ENCODE assay signal across 1 mouse cellular context in the genomic region with DNA sequence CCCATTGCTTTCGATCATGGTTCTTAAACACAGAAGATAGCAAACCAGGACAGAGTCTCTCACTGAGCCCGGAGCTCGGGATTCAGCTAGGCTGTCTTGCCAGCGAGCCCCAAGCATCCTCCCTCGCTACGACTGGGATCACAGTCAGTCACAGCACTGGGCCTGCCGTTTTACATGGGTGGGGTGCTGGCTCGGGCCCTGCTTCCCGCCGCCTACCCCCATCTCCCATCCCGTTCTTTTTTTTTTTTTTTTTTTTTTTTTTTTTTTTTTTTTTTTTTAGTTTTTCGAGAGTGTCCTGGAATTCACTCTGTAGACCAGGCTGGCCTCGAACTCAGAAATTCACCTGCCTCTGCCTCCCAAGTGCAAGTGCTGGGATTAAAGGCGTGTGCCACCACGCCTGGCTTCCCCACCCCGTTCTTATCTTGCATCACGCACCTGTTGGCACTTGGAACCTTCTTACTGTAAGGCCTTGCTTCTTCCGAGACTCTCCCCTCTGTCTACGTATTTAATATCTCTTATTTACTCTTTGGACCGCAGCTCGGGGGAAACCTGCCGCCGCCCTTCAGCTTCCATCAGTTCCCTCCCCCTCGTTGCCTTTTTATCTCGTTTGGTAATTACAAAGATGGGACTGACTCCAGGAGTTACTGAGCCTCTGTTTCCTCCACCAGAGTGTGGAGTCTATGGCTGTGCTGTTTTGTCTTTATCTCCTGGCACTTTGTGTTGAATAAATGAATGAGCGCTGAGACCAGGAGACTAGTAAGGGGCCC.
TF ChIP-seq lines count a peak whose summit lies in the region.

No protein-coding gene starts in this region.

TF ChIP-seq in MEL, 35 proteins besides CTCF, POLR2A, EP300 and RAD21:
- TF ChIP-seq SMC3 (IDR thresholded peaks at IDR 0.05; ENCODE audit: low read depth, low read length) = no peak
- no peak for TF ChIP-seq TBP (IDR thresholded peaks at IDR 0.05; ENCODE audit: low read depth, low read length)
- no peak for TF ChIP-seq MAFK (IDR thresholded peaks at IDR 0.05; ENCODE audit: borderline replicate concordance, low read depth, low read length)
- no peak for TF ChIP-seq JUND (IDR thresholded peaks at IDR 0.05; ENCODE audit: low read depth, low read length)
- no peak for TF ChIP-seq POLR2AphosphoS2 (IDR thresholded peaks at IDR 0.05; ENCODE audit: low read length)
- no peak for TF ChIP-seq ELF1 (IDR thresholded peaks at IDR 0.05; ENCODE audit: low read depth, low read length)
- no peak for TF ChIP-seq HCFC1 (IDR thresholded peaks at IDR 0.05; ENCODE audit: low read depth, low read length)
- TF ChIP-seq USF2 (IDR thresholded peaks at IDR 0.05; ENCODE audit: borderline replicate concordance in 1 of 2, insufficient read depth in 1 of 2, low read depth in 1 of 2, low read length in 2 of 2) = no peak
- TF ChIP-seq ZNF384 (IDR thresholded peaks at IDR 0.05; ENCODE audit: low read depth, low read length) = no peak
- TF ChIP-seq ZC3H11A (IDR thresholded peaks at IDR 0.05; ENCODE audit: low read depth, low read length) = no peak
- no peak for TF ChIP-seq MAX (IDR thresholded peaks at IDR 0.05; ENCODE audit: low read length)
- TF ChIP-seq MEF2A (IDR thresholded peaks at IDR 0.05; ENCODE audit: extremely low read depth, insufficient replicate concordance, low read depth, low read length, poor library complexity, severe bottlenecking) = no peak
- TF ChIP-seq BHLHE40 (IDR thresholded peaks at IDR 0.05; ENCODE audit: borderline replicate concordance, low read depth, low read length) = no peak
- no peak for TF ChIP-seq GATA1 (IDR thresholded peaks at IDR 0.05; ENCODE audit: low read depth, low read length)
- TF ChIP-seq CHD2 (IDR thresholded peaks at IDR 0.05; ENCODE audit: low read length) = no peak
- no peak for TF ChIP-seq MXI1 (IDR thresholded peaks at IDR 0.05; ENCODE audit: low read depth, low read length)
- no peak for TF ChIP-seq UBTF (IDR thresholded peaks at IDR 0.05; ENCODE audit: borderline replicate concordance, insufficient read depth, low read depth, low read length)
- TF ChIP-seq MYC (IDR thresholded peaks at IDR 0.05; ENCODE audit: low read depth, low read length) = no peak
- no peak for TF ChIP-seq TAL1 (IDR thresholded peaks at IDR 0.05; ENCODE audit: low read length)
